Mouse (Mus musculus) E14TG2a.4 (cell line): ENCODE measurements at regions not wholly inside any gene's neighbourhood (a gene's known extent, or its start where the extent isn't known, plus 50 kb on each side); places are given as distances from the start of the nearest gene placed in this dataset.

Source experiments
- H3K27me3 ChIP-seq: 2 replicates; pipeline ENCODE4 v1.6.1; 2014; ENCODE audit warnings: low read length, control low read depth; ENCODE audit not compliant: insufficient read depth
- H3K36me3 ChIP-seq: 2 replicates; pipeline ENCODE4 v1.6.1; 2014; ENCODE audit warnings: low read length, control low read depth; ENCODE audit not compliant: insufficient read depth
- H3K4me1 ChIP-seq: replicated peaks from 2 replicates; pipeline ENCODE4 v1.6.1; 2014; ENCODE audit warnings: low read depth, low read length, control low read depth
- H3K4me3 ChIP-seq: replicated peaks from 2 replicates; pipeline ENCODE4 v1.5.1; 2014; ENCODE audit warnings: mild to moderate bottlenecking, low read length
- H3K9me3 ChIP-seq: 2 replicates; pipeline ENCODE4 v1.6.1; 2014; ENCODE audit warnings: low read length, control low read depth
- CTCF ChIP-seq: conservative IDR thresholded peaks from 2 replicates; pipeline ENCODE4 v1.5.1; 2014; ENCODE audit warnings: low read length
- NANOG ChIP-seq: IDR thresholded peaks from 2 replicates; pipeline ENCODE4 v1.6.1; 2014; ENCODE audit warnings: borderline replicate concordance, low read length, mixed read lengths
- POU5F1 ChIP-seq: IDR thresholded peaks from 2 replicates; pipeline ENCODE4 v1.6.1; 2014; ENCODE audit warnings: low read length, borderline replicate concordance

DNA sequence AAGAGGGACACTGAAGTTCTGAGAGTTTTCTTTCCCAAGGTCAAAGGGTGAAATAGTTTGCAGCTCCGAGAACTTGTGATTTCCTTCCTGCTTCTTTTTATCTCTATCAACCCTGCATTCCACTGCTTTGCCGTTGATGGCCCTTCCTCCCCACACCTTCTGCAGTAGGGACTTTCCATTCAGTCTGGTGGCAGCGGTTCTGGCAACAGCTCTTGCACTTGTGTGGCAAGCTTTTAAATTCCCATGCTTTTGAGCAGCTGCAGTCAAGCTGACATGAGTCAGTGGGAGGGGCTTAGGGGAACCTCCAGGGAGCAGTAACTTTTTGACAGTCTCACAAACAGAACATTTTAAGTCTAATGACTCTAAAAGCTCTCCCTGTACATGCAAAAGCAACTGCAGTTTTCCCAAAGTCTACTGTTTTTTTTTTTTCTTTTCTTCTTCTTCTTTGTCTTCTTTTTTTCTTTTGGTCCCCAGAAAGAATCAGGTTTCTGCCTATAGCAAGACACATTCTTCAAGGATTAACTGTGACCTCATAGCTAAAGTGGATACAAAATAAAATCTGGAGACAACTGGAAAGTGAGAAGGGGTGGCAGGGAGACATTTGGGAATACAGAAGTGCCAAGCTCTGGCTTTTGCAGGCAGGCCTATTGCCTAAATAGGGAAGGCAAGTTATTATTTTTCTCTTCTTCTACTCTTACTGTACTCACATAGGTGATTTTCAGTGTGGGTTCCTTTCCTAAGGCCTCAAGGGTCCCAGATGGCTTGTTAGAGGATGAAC lies 162.8 kb upstream of the Ccdc54 start:
- H3K27me3 ChIP-seq, result no peaks in the 10 kb centered on the region
- H3K4me1 ChIP-seq, result peaks cover 7% of the 10 kb centered on the region; the same call in 1 of the 2 replicates
- no peak for TF ChIP-seq CTCF
- no peak for TF ChIP-seq NANOG
- no peak for TF ChIP-seq POU5F1
- no peaks in the 10 kb centered on the region for H3K36me3 ChIP-seq
- no peak overlapping the region for H3K4me3 ChIP-seq
- H3K9me3 ChIP-seq, result no peaks in the 10 kb centered on the region

- H3K4me1 ChIP-seq, result peaks cover 7% of the 10 kb centered on the region; the same call in 1 of the 2 replicates
- no peaks in the 10 kb centered on the region for H3K9me3 ChIP-seq
- no peaks in the 10 kb centered on the region for H3K27me3 ChIP-seq
- TF ChIP-seq POU5F1 (no peak), NANOG (no peak), CTCF (no peak)
- H3K36me3 ChIP-seq, result no peaks in the 10 kb centered on the region
- no peak overlapping the region for H3K4me3 ChIP-seq
Observed at GRCm38 (mm10) chr16:50753046-50753445, 162.1 kb upstream of the Ccdc54 start.

- Histone ChIP-seq H3K36me3 (no peaks in the 10 kb centered on the region), H3K4me3 (no peak overlapping the region), H3K9me3 (no peaks in the 10 kb centered on the region), H3K4me1 (peaks cover 7% of the 10 kb centered on the region; the same call in 1 of the 2 replicates), H3K27me3 (no peaks in the 10 kb centered on the region)
- no peak for TF ChIP-seq CTCF
- no peak for TF ChIP-seq NANOG
- no peak for TF ChIP-seq POU5F1
Observed at GRCm38 (mm10) chr16:50752277-50752600, 161.3 kb upstream of the Ccdc54 start.

DNA sequence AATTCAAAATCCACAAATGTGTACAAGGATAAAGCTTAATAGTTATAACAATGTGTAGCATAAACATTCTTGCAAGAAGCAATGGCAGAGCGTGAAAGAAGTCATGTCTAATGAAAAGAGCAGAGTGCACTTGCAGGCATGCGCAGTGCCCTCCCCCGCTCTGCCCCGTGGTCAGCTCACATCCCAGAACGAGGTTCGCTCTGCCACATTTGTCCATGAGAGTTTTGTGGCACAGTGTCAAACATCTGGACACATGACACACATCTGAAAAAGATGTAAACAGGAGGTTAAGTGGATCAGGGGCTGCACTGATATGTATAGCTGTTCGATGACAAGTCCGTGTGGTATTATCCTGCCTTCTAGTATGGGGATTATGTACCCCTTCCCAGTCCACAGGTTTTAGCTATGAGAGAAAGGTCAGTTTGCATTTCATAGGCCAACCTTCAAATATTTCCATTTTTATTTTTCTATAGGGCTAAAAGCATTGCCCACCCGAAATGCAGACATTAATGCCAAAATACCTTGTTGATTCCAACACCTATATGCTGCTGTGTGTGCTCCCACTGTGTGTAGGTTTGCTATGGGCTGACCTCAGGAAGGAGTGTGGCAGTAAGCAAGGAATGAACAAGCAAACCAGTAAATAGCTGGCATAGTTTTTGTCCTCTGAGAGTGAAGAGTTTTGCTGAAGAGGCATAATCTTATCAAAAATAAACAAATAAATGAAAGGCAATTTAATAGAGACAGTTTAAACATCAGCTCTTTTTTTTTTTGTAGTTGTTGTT lies 160.7 kb upstream of the Ccdc54 start:
- Histone ChIP-seq H3K27me3 (no peaks in the 10 kb centered on the region), H3K9me3 (no peaks in the 10 kb centered on the region), H3K4me3 (no peak overlapping the region), H3K4me1 (peaks cover 7% of the 10 kb centered on the region; the same call in 1 of the 2 replicates), H3K36me3 (no peaks in the 10 kb centered on the region)
- no peak for TF ChIP-seq CTCF

- no peaks in the 10 kb centered on the region for H3K36me3 ChIP-seq
- H3K27me3 ChIP-seq, result no peaks in the 10 kb centered on the region
- no peaks in the 10 kb centered on the region for H3K4me1 ChIP-seq
- TF ChIP-seq CTCF (no peak), NANOG (no peak), POU5F1 (no peak)
- no peak overlapping the region for H3K4me3 ChIP-seq
- no peaks in the 10 kb centered on the region for H3K9me3 ChIP-seq
Observed at GRCm38 (mm10) chr16:50747698-50748097, 156.7 kb upstream of the Ccdc54 start.

DNA sequence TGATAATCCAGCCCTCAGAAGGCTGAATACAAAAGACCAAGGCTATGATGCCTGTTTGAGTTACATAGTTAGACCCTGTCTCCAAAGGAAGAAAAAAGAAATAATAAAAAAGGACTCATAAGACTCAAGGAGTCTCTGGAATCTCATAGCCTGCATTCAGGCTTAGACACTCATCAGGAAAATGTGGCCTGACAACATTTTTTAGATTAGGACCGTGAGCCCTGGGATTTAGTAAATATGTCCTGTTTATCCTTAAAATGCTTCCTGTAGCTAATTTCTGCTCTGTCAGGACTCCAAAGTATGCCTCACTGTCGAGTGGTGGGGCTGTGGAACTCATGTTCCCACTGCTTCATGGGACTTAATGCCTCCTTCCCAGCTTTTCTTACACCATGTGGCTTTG lies 154.8 kb upstream of the Ccdc54 start:
- no peaks in the 10 kb centered on the region for H3K36me3 ChIP-seq

GRCm38 (mm10) chr16:50737396-50737843 lies 146.5 kb upstream of the Ccdc54 start:
- Histone ChIP-seq H3K4me3 (peak overlapping the region; percentile 60), H3K27me3 (peaks cover 7% of the 10 kb centered on the region; the same call in 1 of the 2 replicates), H3K4me1 (peaks cover 22% of the 10 kb centered on the region), H3K36me3 (no peaks in the 10 kb centered on the region), H3K9me3 (no peaks in the 10 kb centered on the region)
- TF ChIP-seq POU5F1, result no peak
- TF ChIP-seq CTCF, result no peak

More for the DNA sequence above, 154.8 kb upstream of the Ccdc54 start:
- Histone ChIP-seq H3K27me3 (no peaks in the 10 kb centered on the region), H3K9me3 (no peaks in the 10 kb centered on the region), H3K4me3 (no peak overlapping the region), H3K4me1 (no peaks in the 10 kb centered on the region)
- TF ChIP-seq CTCF (no peak), NANOG (no peak), POU5F1 (no peak)

DNA sequence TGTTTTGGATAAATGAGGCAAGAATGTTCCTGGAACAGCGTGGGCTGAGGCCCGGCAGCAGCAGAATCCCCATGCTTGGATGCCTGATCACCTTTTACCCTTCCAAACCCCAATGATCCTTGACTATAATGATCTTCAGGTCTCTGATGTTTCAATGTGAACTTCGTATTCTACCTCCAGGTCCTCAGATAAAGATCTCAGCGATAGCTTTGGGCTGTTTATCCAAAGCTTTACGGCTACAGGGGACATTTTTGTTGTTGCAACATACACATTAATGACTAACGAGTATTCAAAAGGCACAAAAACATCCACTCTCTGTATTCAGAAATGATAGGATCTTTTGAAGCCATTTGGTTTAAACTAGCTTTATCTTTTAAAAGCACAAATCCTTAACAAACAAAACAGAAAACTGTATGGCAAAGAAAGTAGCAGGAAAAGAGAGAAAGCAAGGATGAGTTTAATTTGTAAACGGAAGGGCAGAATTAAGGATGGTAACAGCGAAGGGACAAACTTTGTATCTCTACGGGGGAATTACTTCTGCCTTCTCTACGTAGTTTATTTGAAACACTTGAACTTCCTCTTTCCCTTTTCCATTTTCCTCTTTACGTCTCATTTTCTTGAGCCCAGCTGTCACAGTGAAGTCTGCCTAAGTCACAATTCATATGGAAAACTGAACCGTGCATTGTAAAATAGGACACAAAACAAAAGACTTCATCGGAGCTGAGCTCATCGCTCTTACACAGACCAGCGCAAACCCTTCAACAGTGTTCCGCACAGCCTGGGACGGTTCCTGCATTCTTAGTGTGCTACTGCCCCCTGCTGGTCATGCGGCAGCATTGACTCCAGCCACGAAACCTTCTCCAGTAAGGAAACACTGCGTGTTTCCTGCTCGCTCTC lies 145.4 kb upstream of the Ccdc54 start:
- Histone ChIP-seq H3K4me3 (peak overlapping the region; percentile 63), H3K4me1 (peaks cover 26% of the 10 kb centered on the region), H3K9me3 (no peaks in the 10 kb centered on the region), H3K36me3 (no peaks in the 10 kb centered on the region), H3K27me3 (peaks cover 10% of the 10 kb centered on the region)
- TF ChIP-seq CTCF (peak; percentile 93), POU5F1 (no peak)
